Mouse (Mus musculus) thymus, postnatal 10 days (tissue): ENCODE results near the gene Mum1l1.
"Not testable (repeated sequence)": the region's sequence is repeated elsewhere in the genome, so short reads cannot be mapped to it uniquely, and the experiment has no call there.

Experiments used
- DNase-seq, 2 experiments: peaks; one replicate each; pipeline ENCODE4 v3.0.0; 2021; ENCODE audit warnings: low spot score in 2 of 2

Mum1l1 gene

GRCm38 (mm10) chrX:139209829-139210225 is at the start of gene Mum1l1:
TSS of gene Mum1l1 (plus strand) at chrX:139210042.
- DNase-seq, result peak; percentile 26 to 36

GRCm38 (mm10) chrX:139178928-139179327 is 30.9 kb upstream of the Mum1l1 start, which contains the start of gene 4933428M09Rik:
TSS of gene 4933428M09Rik (plus strand) at chrX:139179228.
- DNase-seq, result no peak

GRCm38 (mm10) chrX:139191506-139191905 is 18.3 kb upstream of the Mum1l1 start:
- DNase-seq, result not testable (repeated sequence)

- no peak for DNase-seq
Observed at GRCm38 (mm10) chrX:139194572-139195279, 15.1 kb upstream of the Mum1l1 start.

- DNase-seq, result not testable (repeated sequence)
Observed at GRCm38 (mm10) chrX:139209191-139209828, 532 bp upstream of the Mum1l1 start.

- DNase-seq, result no peak
Observed at GRCm38 (mm10) chrX:139214765-139215164, 4.9 kb downstream of the Mum1l1 start.

- DNase-seq, result no peak
Observed at GRCm38 (mm10) chrX:139216409-139216808, 6.6 kb downstream of the Mum1l1 start.

GRCm38 (mm10) chrX:139216991-139217593 is 7.2 kb downstream of the Mum1l1 start:
- peak; percentile 5 to 7 for DNase-seq

GRCm38 (mm10) chrX:139217776-139218175 is 7.9 kb downstream of the Mum1l1 start:
- DNase-seq, result no peak

GRCm38 (mm10) chrX:139219017-139219416 is 9.2 kb downstream of the Mum1l1 start:
- DNase-seq, result no peak

- DNase-seq, result no peak
Observed at GRCm38 (mm10) chrX:139220830-139221229, 11.0 kb downstream of the Mum1l1 start.

- no peak for DNase-seq
Observed at GRCm38 (mm10) chrX:139221893-139222292, 12.1 kb downstream of the Mum1l1 start.

- DNase-seq, result no peak
Observed at GRCm38 (mm10) chrX:139231143-139231542, 21.3 kb downstream of the Mum1l1 start.

GRCm38 (mm10) chrX:139247294-139247693 is 37.5 kb downstream of the Mum1l1 start:
- DNase-seq, result no peak

- no peak for DNase-seq
Observed at GRCm38 (mm10) chrX:139257072-139257471, 47.2 kb downstream of the Mum1l1 start.

GRCm38 (mm10) chrX:139281966-139282365 is 72.1 kb downstream of the Mum1l1 start:
- no peak for DNase-seq
